Mouse (Mus musculus): ENCODE measurements around the gene Qk.

The Qk gene

GRCm38 (mm10) chr17:10326596-10327045 is 7.0 kb upstream of the Qk start:
- DNase-seq (ENCODE audit: inconsistent ontology term): peak; percentile 95

GRCm38 (mm10) chr17:10325921-10326320 is 6.3 kb upstream of the Qk start:
- DNase-seq (ENCODE audit: inconsistent ontology term): no peak

DNA sequence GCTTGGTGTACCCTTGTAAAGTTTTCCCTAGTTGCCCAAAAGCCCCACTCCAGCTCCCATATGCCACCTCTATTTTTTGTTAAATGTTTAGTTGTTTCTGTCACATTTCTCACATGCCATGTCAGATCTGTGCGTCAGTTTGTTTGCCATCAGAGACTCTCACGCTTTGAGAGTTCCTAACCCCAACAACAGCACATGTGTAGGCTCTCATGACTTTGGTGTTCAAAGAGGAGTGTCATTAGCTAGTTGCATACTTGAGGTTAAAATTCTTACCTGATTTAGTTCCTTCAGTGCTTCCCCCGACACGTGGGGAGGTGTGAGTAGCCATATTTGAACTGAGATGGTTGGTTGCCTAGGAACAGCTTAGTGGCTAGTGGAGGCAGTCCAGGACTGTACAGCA is 2.1 kb upstream of the Qk start:
- no peak for DNase-seq (ENCODE audit: inconsistent ontology term)

GRCm38 (mm10) chr17:10321092-10321491 is 1.4 kb upstream of the Qk start:
- DNase-seq (ENCODE audit: inconsistent ontology term): no peak

DNA sequence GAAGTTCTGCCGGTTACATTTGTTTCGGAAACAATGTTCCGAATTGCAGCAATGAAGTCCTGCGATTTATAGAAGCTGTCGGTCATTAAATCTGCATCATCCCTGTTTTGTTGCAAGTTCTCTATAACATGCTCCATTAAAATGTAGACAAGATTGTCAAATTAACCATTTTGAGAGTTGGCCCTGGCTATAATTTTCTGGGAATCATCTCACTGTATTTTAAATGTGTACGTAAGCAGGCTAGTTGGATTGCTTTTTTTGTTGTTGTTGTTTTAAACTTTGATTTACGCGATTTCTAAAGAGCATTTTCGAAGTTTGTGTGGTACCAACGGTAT is 769 bp upstream of the Qk start:
- DNase-seq (ENCODE audit: inconsistent ontology term): no peak

- DNase-seq (ENCODE audit: inconsistent ontology term): no peak
Observed at GRCm38 (mm10) chr17:10319431-10319684, 296 bp downstream of the Qk start.

GRCm38 (mm10) chr17:10318561-10319430 is 858 bp downstream of the Qk start:
- peak; percentile 74 for DNase-seq (ENCODE audit: inconsistent ontology term)

GRCm38 (mm10) chr17:10317981-10318551 is 1.6 kb downstream of the Qk start:
- peak; percentile 81 for DNase-seq (ENCODE audit: inconsistent ontology term)

- DNase-seq (ENCODE audit: inconsistent ontology term): peak; percentile 95
Observed at GRCm38 (mm10) chr17:10317186-10317585, 2.5 kb downstream of the Qk start.

DNA sequence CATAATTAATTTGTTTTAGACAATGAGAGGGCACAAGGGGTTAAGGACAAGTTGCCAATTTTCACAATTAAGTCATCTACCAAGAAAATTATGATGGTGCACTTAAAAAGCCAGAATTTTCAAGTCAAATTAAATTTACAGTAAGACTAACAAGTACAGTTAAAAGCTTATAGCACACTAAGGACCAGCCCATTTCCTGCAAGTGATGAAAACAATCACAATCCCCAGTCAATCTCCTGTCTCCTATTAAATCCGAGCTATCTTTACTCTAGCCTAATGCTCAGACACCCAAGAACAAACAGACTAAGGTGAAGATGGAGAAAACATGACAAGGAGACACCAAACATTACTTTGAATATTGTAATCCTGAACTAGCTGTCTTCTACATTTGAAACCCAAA is 3.2 kb downstream of the Qk start:
- DNase-seq (ENCODE audit: inconsistent ontology term): no peak

- DNase-seq (ENCODE audit: inconsistent ontology term): no peak
Observed at GRCm38 (mm10) chr17:10310046-10310445, 9.6 kb downstream of the Qk start.

DNA sequence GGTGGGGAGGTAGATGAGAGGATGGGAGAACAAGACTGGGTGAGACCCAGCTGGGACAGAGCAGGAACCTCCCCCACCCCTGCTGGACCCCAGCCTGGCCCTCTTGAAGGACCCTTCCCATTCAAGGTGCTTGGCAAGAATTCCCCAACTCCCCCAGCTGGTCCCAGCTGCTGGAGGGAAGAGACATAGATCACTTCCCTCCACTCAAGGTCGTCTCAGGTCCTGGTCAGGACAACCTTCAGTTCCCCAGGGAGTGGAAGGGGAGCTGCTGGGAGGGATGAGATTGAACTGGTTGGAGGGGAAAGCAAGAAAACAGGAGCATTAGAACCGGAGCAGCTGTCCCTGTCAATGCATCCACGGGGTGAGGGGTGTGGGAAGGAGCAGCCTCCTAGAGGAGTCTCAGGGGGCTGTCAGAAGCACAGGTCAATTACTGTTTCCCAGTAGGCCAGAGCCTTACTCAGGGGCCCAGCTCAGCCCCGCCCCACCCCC is 10.5 kb downstream of the Qk start:
- DNase-seq (ENCODE audit: inconsistent ontology term): no peak

- DNase-seq (ENCODE audit: inconsistent ontology term): no peak
Observed at GRCm38 (mm10) chr17:10306424-10306823, 13.2 kb downstream of the Qk start.

GRCm38 (mm10) chr17:10304001-10304400 is 15.7 kb downstream of the Qk start:
- no peak for DNase-seq (ENCODE audit: inconsistent ontology term)

DNA sequence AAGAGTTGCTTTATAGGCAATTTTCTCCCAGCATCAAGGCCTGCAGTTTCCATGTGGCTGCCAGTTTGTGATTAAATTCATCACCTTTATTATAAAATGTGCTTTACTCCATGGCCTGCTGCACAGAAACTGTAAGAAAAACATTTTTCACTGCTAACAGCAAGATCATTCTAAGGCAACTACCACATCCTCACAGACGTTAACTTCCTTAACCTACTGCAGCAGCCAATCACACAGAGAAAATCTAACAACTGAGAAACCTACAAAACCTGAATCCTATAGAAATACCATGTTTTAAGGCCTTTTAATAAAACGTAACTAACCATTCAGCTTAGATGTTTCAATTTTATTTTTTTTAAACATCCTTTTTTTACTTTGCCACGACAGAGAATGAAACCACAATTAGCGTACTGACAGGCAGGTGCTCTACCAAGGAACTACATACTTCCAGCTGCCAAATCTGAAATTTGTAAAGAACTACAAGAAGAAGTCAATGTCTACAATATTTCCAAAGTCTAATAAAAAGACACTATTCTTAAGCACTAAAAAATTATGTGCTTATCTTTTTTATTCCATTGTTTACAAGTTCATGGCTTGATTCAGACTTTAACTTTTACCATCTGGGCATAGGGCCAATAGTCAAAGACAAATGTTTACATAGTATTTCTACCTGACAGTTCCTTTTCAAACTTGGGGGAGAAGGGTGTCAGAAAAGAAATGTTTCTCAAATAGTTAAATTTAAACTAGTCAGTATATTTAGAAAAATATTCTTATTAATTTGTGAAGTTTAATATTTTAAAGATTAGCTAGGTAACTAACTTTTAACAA is 18.5 kb downstream of the Qk start:
- no peak for DNase-seq (ENCODE audit: inconsistent ontology term)

DNA sequence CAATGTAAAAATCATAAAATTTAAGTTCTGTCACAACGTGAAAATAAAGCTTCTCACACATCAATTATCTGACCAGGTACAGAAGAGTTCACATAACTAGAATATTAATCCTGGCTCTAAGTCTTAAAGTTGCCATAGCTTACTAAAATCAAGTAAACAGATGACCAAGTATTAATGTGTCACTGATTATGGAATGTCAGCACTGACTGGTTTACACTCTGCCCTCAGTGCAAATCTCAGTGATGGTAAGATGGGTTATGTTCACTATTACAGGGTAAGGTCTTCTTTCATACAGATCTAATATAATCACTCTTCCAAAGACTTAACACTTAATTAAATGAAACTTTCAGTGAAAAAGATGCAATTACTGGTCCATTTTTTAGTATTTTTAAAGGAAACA is 20.3 kb downstream of the Qk start:
- no peak for DNase-seq (ENCODE audit: inconsistent ontology term)

GRCm38 (mm10) chr17:10292520-10292919 is 27.1 kb downstream of the Qk start:
- no peak for DNase-seq (ENCODE audit: inconsistent ontology term)

GRCm38 (mm10) chr17:10284772-10285171 is 34.9 kb downstream of the Qk start:
- DNase-seq (ENCODE audit: inconsistent ontology term): no peak

DNA sequence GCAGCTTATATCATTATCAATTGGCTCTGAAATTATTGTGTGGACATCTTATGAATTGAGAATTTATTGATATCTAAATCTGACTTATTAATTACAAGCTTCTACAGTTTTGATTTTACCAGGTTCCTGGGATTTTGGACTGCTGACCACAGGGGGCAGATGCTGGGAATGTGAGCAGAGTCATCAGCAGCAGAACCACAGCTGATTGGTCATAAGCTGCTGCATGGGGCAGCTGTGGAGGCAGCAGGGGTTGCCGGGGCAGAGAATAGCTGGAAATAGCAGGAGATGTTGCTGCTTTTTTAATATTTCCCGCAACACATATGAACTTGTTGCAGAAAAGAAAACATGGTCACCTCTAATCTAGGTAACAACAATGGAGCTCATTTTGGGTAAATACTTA is 40.1 kb downstream of the Qk start:
- no peak for DNase-seq (ENCODE audit: inconsistent ontology term)

- peak; percentile 90 for DNase-seq (ENCODE audit: inconsistent ontology term)
Observed at GRCm38 (mm10) chr17:10269518-10269917, 50.1 kb downstream of the Qk start.

DNA sequence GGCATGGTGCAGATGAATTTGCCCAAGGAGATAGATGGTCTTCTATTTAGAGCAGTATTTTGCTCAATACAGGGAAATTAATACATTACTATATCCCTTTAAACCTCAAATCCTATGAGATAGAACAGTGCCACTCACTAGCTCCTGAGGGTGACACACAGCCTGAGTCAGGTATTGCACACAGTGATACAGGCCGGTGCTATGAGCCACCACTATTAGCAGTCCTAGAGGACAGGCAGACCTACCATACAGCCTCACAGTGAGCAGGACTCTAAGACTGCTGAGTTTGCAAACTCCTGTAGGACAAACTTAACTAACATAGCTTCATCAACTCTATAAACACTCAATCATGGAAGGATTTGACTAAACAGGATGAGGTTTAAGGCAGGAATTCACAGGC is 51.2 kb downstream of the Qk start:
- DNase-seq (ENCODE audit: inconsistent ontology term): no peak

- no peak for DNase-seq (ENCODE audit: inconsistent ontology term)
Observed at GRCm38 (mm10) chr17:10266207-10266606, 53.4 kb downstream of the Qk start.
